Mouse (Mus musculus) C2C12 (cell line): ENCODE data around the gene Ube2i. TPM values are rescaled to one million over a fixed set of nuclear protein-coding genes. Genes with fewer than 3 reads are reported as not detected.

Experiments
- H3K27me3 ChIP-seq: one replicate; pipeline ENCODE4 v1.6.1; 2011; ENCODE audit not compliant: control insufficient read depth, insufficient read depth, insufficient read length
- H3K36me3 ChIP-seq: one replicate; pipeline ENCODE4 v1.6.1; 2011; ENCODE audit not compliant: control insufficient read depth, insufficient read depth
- H3K4me3 ChIP-seq: one replicate; pipeline ENCODE4 v1.5.1; 2011; ENCODE audit warnings: mild to moderate bottlenecking, control low read depth; ENCODE audit not compliant: poor library complexity, insufficient read depth, severe bottlenecking
- H3K79me2 ChIP-seq: one replicate; pipeline ENCODE4 v1.6.1; 2011; ENCODE audit not compliant: control insufficient read depth, insufficient read depth
- H3K79me3 ChIP-seq: one replicate; pipeline ENCODE4 v1.6.1; 2011; ENCODE audit warnings: low read depth, control low read depth
- H3ac ChIP-seq: one replicate; pipeline ENCODE3; 2011; ENCODE audit warnings: low read depth; ENCODE audit not compliant: control insufficient read depth, insufficient read length
- CEBPB ChIP-seq: IDR thresholded peaks from one replicate; pipeline ENCODE4 v1.6.1; 2011; ENCODE audit warnings: low read depth, mild to moderate bottlenecking, control low read depth, moderate library complexity
- CTCF ChIP-seq: IDR thresholded peaks from one replicate; pipeline ENCODE4 v1.5.1; 2011; ENCODE audit not compliant: control insufficient read depth, insufficient read depth, insufficient read length
- FOSL1 ChIP-seq: IDR thresholded peaks from one replicate; pipeline ENCODE4 v1.8.0; 2011; ENCODE audit warnings: mild to moderate bottlenecking, low read length; ENCODE audit not compliant: poor library complexity, insufficient read depth, severe bottlenecking
- MAX ChIP-seq: IDR thresholded peaks from one replicate; pipeline ENCODE4 v1.6.1; 2011; ENCODE audit warnings: mild to moderate bottlenecking, control low read depth
- MYOD1 ChIP-seq: IDR thresholded peaks from one replicate; pipeline ENCODE4 v1.6.1; 2011; ENCODE audit warnings: low read depth; ENCODE audit not compliant: control insufficient read depth, insufficient read length
- MYOG ChIP-seq: IDR thresholded peaks from one replicate; pipeline ENCODE4 v1.6.1; 2011; ENCODE audit not compliant: control insufficient read depth, insufficient read length; ENCODE audit errors: extremely low read depth
- USF1 ChIP-seq: IDR thresholded peaks from one replicate; pipeline ENCODE4 v1.6.1; 2011; ENCODE audit warnings: low read depth, mild to moderate bottlenecking, control low read depth, moderate library complexity
- microRNA-seq: library from miRNA; unstranded; fragments of <30 nt; microRNA quantifications from one replicate; pipeline ENCODE4, GENCODE M21; 2019; ENCODE audit warnings: borderline microRNAs expressed
- polyA plus RNA-seq: library from polyadenylated mRNA; unstranded; fragments of >200 nt; fragmentation: generic; extraction: Trizol; gene quantifications from one replicate; pipeline ENCODE4 v1.2.1, GENCODE M21; 2012; ENCODE audit warnings: missing spikeins

Gene Ube2i
- polyA plus RNA-seq, 1 experiment = 405 TPM

DNA sequence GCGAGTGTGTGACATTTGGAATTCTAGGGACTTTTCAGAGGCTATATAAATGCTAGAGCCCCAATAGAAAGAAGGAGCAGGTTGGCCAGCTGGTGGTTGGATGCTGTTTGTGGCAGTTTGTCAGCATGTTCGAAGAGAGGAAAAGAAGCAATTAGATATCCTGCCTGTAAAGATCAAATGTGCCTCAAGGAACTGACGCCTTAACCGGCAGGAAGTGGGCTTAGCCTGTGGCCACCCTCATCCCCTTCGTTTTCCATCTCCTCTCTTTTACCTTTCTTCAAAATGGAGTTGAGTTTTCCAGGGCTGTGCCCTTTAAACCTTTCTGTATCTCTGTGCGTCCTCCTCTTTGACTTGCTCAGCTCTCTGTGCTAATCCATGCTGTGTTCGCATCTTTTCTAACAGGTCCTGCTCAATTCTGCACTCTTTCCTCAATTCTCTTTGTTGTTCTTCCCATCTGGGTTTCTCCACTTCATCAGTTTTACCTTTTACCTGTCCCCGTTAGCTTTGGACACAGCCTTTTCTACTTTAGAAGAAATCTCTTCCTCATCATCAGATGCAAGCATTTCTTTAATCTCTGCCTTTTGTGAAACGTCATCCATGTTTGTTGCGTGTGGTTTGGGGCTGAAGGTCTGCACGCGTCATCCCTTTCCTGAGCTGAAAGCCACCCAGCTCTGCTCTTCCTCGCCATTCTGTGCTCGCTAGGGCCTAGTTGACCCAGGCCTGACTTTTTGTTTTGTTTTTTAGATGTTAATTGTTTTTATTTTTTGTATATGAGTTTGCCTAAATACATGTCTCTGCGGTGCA, 54.7 kb downstream of the Ube2i start:
- Histone ChIP-seq H3K4me3 (no peak overlapping the region), H3K79me2 (no peaks in the 10 kb centered on the region), H3K36me3 (peaks cover 12% of the 10 kb centered on the region), H3ac (no peak overlapping the region), H3K27me3 (no peaks in the 10 kb centered on the region), H3K79me3 (no peaks in the 10 kb centered on the region)
- TF ChIP-seq MAX (no peak), CEBPB (no peak), MYOD1 (no peak), MYOG (no peak), FOSL1 (no peak), CTCF (no peak), USF1 (no peak)

DNA sequence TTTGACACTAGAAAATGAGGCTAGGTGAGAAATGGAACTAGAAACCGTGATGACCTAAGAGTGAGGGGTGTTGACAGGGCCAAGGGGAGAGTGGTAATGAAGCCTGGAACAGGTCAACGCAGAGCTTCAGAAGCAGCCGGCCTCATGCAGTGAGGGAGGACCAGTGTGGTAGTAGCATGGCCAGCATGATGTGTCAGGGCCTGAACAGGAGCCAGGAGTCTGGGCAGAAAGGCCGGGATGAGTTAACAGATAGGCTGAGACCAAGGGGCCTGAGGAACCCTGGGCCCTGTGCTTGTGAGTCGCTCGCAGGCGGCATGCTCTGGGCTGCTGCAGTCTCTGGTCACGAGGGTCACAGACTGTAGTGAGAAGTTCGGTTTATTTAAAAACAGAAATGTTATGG, 55.5 kb downstream of the Ube2i start:
- no peaks in the 10 kb centered on the region for H3K79me2 ChIP-seq
- no peaks in the 10 kb centered on the region for H3K79me3 ChIP-seq
- H3K27me3 ChIP-seq = no peaks in the 10 kb centered on the region
- H3ac ChIP-seq = no peak overlapping the region
- peaks cover 19% of the 10 kb centered on the region for H3K36me3 ChIP-seq
- TF ChIP-seq MYOD1 (no peak), CEBPB (no peak), MYOG (no peak), FOSL1 (no peak), CTCF (no peak), MAX (no peak), USF1 (no peak)
- no peak overlapping the region for H3K4me3 ChIP-seq

- Histone ChIP-seq H3ac (no peak overlapping the region), H3K27me3 (no peaks in the 10 kb centered on the region), H3K79me2 (no peaks in the 10 kb centered on the region), H3K36me3 (peaks cover 29% of the 10 kb centered on the region), H3K79me3 (no peaks in the 10 kb centered on the region), H3K4me3 (no peak overlapping the region)
- TF ChIP-seq USF1 (no peak), MAX (no peak), FOSL1 (no peak), CTCF (no peak), MYOG (no peak), MYOD1 (no peak), CEBPB (no peak)
These were observed 59.0 kb downstream of the Ube2i start for GRCm38 (mm10) chr17:25215431-25215830.

Small RNA genes within 50 kb of the gene (microRNA-seq; reads per million reads assigned to microRNA genes)
- gene Mir3547 = 0.32 reads per million

Other genes with a start within 250 kb of the Ube2i start
- gene Tmem204, start 191.0 kb downstream of the Ube2i start, polyA plus RNA-seq = 0.37 TPM
- 18.3 TPM for gene Telo2, start 158.7 kb downstream of the Ube2i start, polyA plus RNA-seq
- not detected for gene Ptx4, start 153.9 kb downstream of the Ube2i start, polyA plus RNA-seq
- gene Clcn7, start 141.2 kb downstream of the Ube2i start, polyA plus RNA-seq = 19.9 TPM
- not detected for gene Ccdc154, start 112.2 kb downstream of the Ube2i start, polyA plus RNA-seq
- not detected for gene Gm38655, start 99.2 kb downstream of the Ube2i start, polyA plus RNA-seq
- 14.3 TPM for gene BC003965, start 90.1 kb downstream of the Ube2i start, polyA plus RNA-seq
- gene Unkl, start 86.2 kb downstream of the Ube2i start, polyA plus RNA-seq = 1.8 TPM
- 22.7 TPM for gene Gnptg, start 34.5 kb downstream of the Ube2i start, polyA plus RNA-seq
- 39.3 TPM for gene Tsr3, start 34.5 kb downstream of the Ube2i start, polyA plus RNA-seq
- gene Baiap3, start 18.3 kb downstream of the Ube2i start, polyA plus RNA-seq = 0.16 TPM
- gene Prss34, start 23.8 kb upstream of the Ube2i start, polyA plus RNA-seq = not detected
- not detected for gene Prss28, start 34.0 kb upstream of the Ube2i start, polyA plus RNA-seq
- not detected for gene Prss29, start 44.0 kb upstream of the Ube2i start, polyA plus RNA-seq
- gene Tpsab1, start 70.9 kb upstream of the Ube2i start, polyA plus RNA-seq = 2.5 TPM
- gene Tpsb2, start 91.7 kb upstream of the Ube2i start, polyA plus RNA-seq = not detected
- not detected for gene Tpsg1, start 94.7 kb upstream of the Ube2i start, polyA plus RNA-seq
- not detected for gene Cacna1h, start 159.2 kb upstream of the Ube2i start, polyA plus RNA-seq
- gene Tekt4, start 180.0 kb upstream of the Ube2i start, polyA plus RNA-seq = not detected
- gene Sstr5, start 222.7 kb upstream of the Ube2i start, polyA plus RNA-seq = not detected